18 mouse cellular contexts compared by ENCODE assay signal in the genomic region with DNA sequence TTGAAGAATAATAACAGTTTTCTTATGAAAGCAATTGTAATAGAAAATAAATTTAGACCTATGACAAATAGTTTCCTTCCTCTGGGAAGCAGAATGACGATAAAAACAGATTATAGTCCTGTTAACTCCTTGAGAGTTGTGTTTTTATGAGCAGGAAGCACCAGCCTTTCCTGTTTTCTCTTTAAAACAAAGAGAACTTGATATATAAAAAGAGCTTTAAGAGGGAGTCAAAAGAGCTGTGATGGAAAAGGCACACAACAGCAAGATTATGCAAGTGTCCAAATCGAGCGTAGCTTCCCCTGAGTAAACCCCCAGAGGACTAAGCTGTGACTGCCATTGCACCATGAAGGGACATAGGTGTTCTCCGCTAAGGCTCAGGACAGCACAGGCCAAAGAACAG. TPM values are rescaled to one million over a fixed set of nuclear protein-coding genes. Genes with fewer than 3 reads are reported as not detected.
DNase-seq lines count a peak whose midpoint lies in the region; ATAC-seq and TF ChIP-seq lines count a peak whose summit lies in the region.
"Had no signal": no experiment of that assay in that cellular context is flagged by ENCODE, and none has a peak within 500 bp of the region (broad histone marks: within the 10 kb centered on the region; RNA-seq: fewer than 3 reads in every experiment).

No protein-coding gene starts in this region.

- no peaks in the 10 kb centered on the region for H3K27me3 ChIP-seq in liver, adult 2 months (ENCODE audit: control insufficient read depth, insufficient read depth, low read length)
- no peaks in the 10 kb centered on the region for H3K27me3 ChIP-seq in liver, embryonic 11.5 days (replicated peaks; ENCODE audit: control insufficient read depth, insufficient read depth, low read length)
- H3K27me3 ChIP-seq in heart, postnatal 0 days (ENCODE audit: control insufficient read depth, insufficient read depth, low read length): no peaks in the 10 kb centered on the region
- H3K27me3 ChIP-seq: embryonic facial prominence, embryonic 13.5 days; limb, embryonic 13.5 days had no signal

- no peak for DNase-seq in gastrocnemius, adult 2 months
- DNase-seq in gastrocnemius, adult 8-10 months (ENCODE audit: low spot score in 2 of 2): no peak
- peak; percentile 10 for DNase-seq in liver, adult 2 months (ENCODE audit: extremely low read depth, low read depth, low spot score)
- DNase-seq in liver, embryonic 11.5 days (ENCODE audit: low spot score): no peak
- peak; percentile 56 for DNase-seq in heart, postnatal 0 days (ENCODE audit: low spot score)
- no peak for DNase-seq in Muller cell, postnatal 12 days (ENCODE audit: inconsistent ontology term)
- no peak for DNase-seq in embryo, embryonic 10 days (ENCODE audit: low spot score)
- DNase-seq: adrenal gland, postnatal 10 days; B cell, adult 2 months; cerebellum, adult 11-12 months; midbrain, embryonic 14.5 days; thymus, postnatal 36 days had no signal

- intact Hi-C loops in gastrocnemius, adult 2 months (cut with DNase I): no loop called here

- no peaks in the 10 kb centered on the region for H3K9me3 ChIP-seq in liver, embryonic 11.5 days (ENCODE audit: control insufficient read depth, low read length)
- H3K9me3 ChIP-seq in heart, postnatal 0 days (replicated peaks; ENCODE audit: control insufficient read depth, low read length): no peaks in the 10 kb centered on the region
- H3K9me3 ChIP-seq: embryonic facial prominence, embryonic 13.5 days; limb, embryonic 13.5 days had no signal

- no peaks in the 10 kb centered on the region for H3K4me1 ChIP-seq in liver, adult 2 months (ENCODE audit: control insufficient read depth, insufficient read depth, low read length)
- H3K4me1 ChIP-seq in liver, embryonic 11.5 days (replicated peaks; ENCODE audit: control insufficient read depth, insufficient read depth, low read length): peaks cover 3% of the 10 kb centered on the region; the same call in 1 of the 2 replicates
- peaks cover 25% of the 10 kb centered on the region for H3K4me1 ChIP-seq in bone marrow macrophage, adult 2 months (ENCODE audit: control insufficient read depth, insufficient read depth, low read length)
- H3K4me1 ChIP-seq in heart, postnatal 0 days (ENCODE audit: control insufficient read depth, insufficient read depth): peaks cover 6% of the 10 kb centered on the region; the same call in 1 of the 2 replicates
- H3K4me1 ChIP-seq: embryonic facial prominence, embryonic 13.5 days had no signal

- no peaks in the 10 kb centered on the region for H3K36me3 ChIP-seq in liver, adult 2 months (ENCODE audit: control insufficient read depth, insufficient read depth, low read length)
- H3K36me3 ChIP-seq in liver, embryonic 11.5 days (ENCODE audit: control insufficient read depth, insufficient read depth, low read length): no peaks in the 10 kb centered on the region; the same call in 1 of the 2 replicates
- no peaks in the 10 kb centered on the region for H3K36me3 ChIP-seq in heart, postnatal 0 days (replicated peaks; ENCODE audit: control insufficient read depth, insufficient read depth, low read length)
- H3K36me3 ChIP-seq: embryonic facial prominence, embryonic 13.5 days; limb, embryonic 13.5 days had no signal

- peak overlapping the region; percentile 92 for H3K27ac ChIP-seq in gastrocnemius, adult 2 months
- H3K27ac ChIP-seq in liver, adult 2 months (replicated peaks; ENCODE audit: insufficient read depth, low read depth, low read length): 0 out of 2 replicates have a peak overlapping the region, but pooled peaks have one; percentile 31
- no peak overlapping the region for H3K27ac ChIP-seq in liver, embryonic 11.5 days (ENCODE audit: low read depth, low read length)
- peak overlapping the region; percentile 46 for H3K27ac ChIP-seq in bone marrow macrophage, adult 2 months (ENCODE audit: insufficient read depth, low read depth, low read length)
- peak overlapping the region; percentile 81 for H3K27ac ChIP-seq in heart, postnatal 0 days (ENCODE audit: low read depth)
- H3K27ac ChIP-seq: embryonic facial prominence, embryonic 13.5 days; limb, embryonic 13.5 days had no signal

- no peak for TF ChIP-seq CTCF in gastrocnemius, adult 2 months (IDR thresholded peaks at IDR 0.05)
- TF ChIP-seq CTCF in liver, adult 2 months (IDR thresholded peaks at IDR 0.05; ENCODE audit: low read depth, low read length): no peak
- no peak for TF ChIP-seq CTCF in bone marrow macrophage, adult 2 months (IDR thresholded peaks at IDR 0.05; ENCODE audit: low read depth, low read length)
- no peak for TF ChIP-seq CTCF in heart, postnatal 0 days (IDR thresholded peaks at IDR 0.05; ENCODE audit: low read depth)

- no peak overlapping the region for H3K9ac ChIP-seq in liver, adult 2 months (ENCODE audit: low read depth, low read length)
- no peak overlapping the region for H3K9ac ChIP-seq in liver, embryonic 11.5 days (ENCODE audit: low read depth, low read length)
- no peak overlapping the region for H3K9ac ChIP-seq in heart, postnatal 0 days (replicated peaks; ENCODE audit: low read depth, low read length)
- H3K9ac ChIP-seq: embryonic facial prominence, embryonic 13.5 days; limb, embryonic 13.5 days had no signal

- no peak overlapping the region for H3K4me2 ChIP-seq in liver, embryonic 11.5 days
- no peak overlapping the region for H3K4me2 ChIP-seq in heart, postnatal 0 days (ENCODE audit: low read depth, low read length)
- H3K4me2 ChIP-seq: embryonic facial prominence, embryonic 13.5 days; limb, embryonic 13.5 days had no signal

- no peaks in the 10 kb centered on the region for H3K79me2 ChIP-seq in liver, adult 2 months (ENCODE audit: control insufficient read depth, insufficient read depth, low read length)

- TF ChIP-seq EP300 in heart, postnatal 0 days (IDR thresholded peaks at IDR 0.05; ENCODE audit: low read depth): 0 out of 2 replicates have a peak, but pooled peaks have one; percentile 59

- no peak for ATAC-seq in liver, embryonic 11.5 days (replicated peaks; ENCODE audit: low FRiP score)
- ATAC-seq in heart, postnatal 0 days (ENCODE audit: insufficient read depth, low read depth): peak; percentile 49; the same call in 1 of the 2 replicates
- ATAC-seq: forebrain, embryonic 16.5 days had no signal

- peak overlapping the region; percentile 47 for H3K4me3 ChIP-seq in gastrocnemius, adult 2 months
- no peak overlapping the region for H3K4me3 ChIP-seq in liver, adult 2 months (ENCODE audit: insufficient read depth, low read depth, low read length)
- H3K4me3 ChIP-seq in liver, embryonic 11.5 days (ENCODE audit: low read depth, low read length): no peak overlapping the region
- no peak overlapping the region for H3K4me3 ChIP-seq in bone marrow macrophage, adult 2 months (ENCODE audit: insufficient read depth, low read length)
- H3K4me3 ChIP-seq in heart, postnatal 0 days (ENCODE audit: low read depth, low read length): no peak overlapping the region
- H3K4me3 ChIP-seq: embryonic facial prominence, embryonic 13.5 days; limb, embryonic 13.5 days had no signal

- 68% methylated on average over 4 of the region's 4 CpGs for WGBS in liver, adult 2 months
- 64% methylated on average over 4 of the region's 4 CpGs for WGBS in liver, embryonic 11.5 days
- 54% methylated on average over 4 of the region's 4 CpGs for WGBS in heart, postnatal 0 days

- no peak for TF ChIP-seq POLR2A in liver, adult 2 months (IDR thresholded peaks at IDR 0.05; ENCODE audit: extremely low read depth, insufficient read depth, low read length)
- TF ChIP-seq POLR2A in bone marrow macrophage, adult 2 months (IDR thresholded peaks at IDR 0.05; ENCODE audit: borderline replicate concordance, low read depth, low read length): no peak

RNA-seq across cellular contexts. Expression of a gene that starts 9.9 kb away (rescaled TPM):
- 10 to 100 TPM; 19.4 to 23.0 TPM for total RNA-seq in gastrocnemius, adult 2 months (2021)
- 10 to 100 TPM; 17.7 to 24.5 (median 23.9) TPM for total RNA-seq in gastrocnemius, adult 8-10 months (2022)
- total RNA-seq in liver, adult 2 months (2014; rRNA removed): 0.74 and 1.7 TPM in 2 replicates
- polyA plus RNA-seq in liver, adult 2 months (2012; rRNA removed): 1.9 and 2.1 TPM in 2 replicates
- 43.7 and 45.5 TPM in 2 replicates for polyA plus RNA-seq in liver, embryonic 11.5 days (2014; fragmentation: Nextera tagmentation; extraction: Ambion mirVana)
- 14.5 and 18.1 TPM in 2 replicates for polyA plus RNA-seq in bone marrow macrophage, adult 2 months (2012; ENCODE audit: insufficient read depth, insufficient read length, missing spikeins)
- total RNA-seq in heart, postnatal 0 days (2014; rRNA removed; ENCODE audit: low replicate concordance): 38.1 and 46.2 TPM in 2 replicates
- polyA plus RNA-seq in heart, postnatal 0 days (2015; fragmentation: Nextera tagmentation; extraction: Ambion mirVana): 49.8 and 53.9 TPM in 2 replicates

RNA-seq across cellular contexts. Expression of a gene that starts 39.7 kb away (rescaled TPM):
- not detected for total RNA-seq in gastrocnemius, adult 2 months (2021)
- total RNA-seq in gastrocnemius, adult 8-10 months (2022): not detected
- total RNA-seq in liver, adult 2 months (2014; rRNA removed): 0.47 TPM in 1 of 2 replicates, not detected in the other
- polyA plus RNA-seq in liver, adult 2 months (2012; rRNA removed): 0.27 and 0.29 TPM in 2 replicates
- 0.22 and 0.25 TPM in 2 replicates for polyA plus RNA-seq in liver, embryonic 11.5 days (2014; fragmentation: Nextera tagmentation; extraction: Ambion mirVana)
- polyA plus RNA-seq in bone marrow macrophage, adult 2 months (2012; ENCODE audit: insufficient read depth, insufficient read length, missing spikeins): not detected in 2 replicates
- not detected in 2 replicates for total RNA-seq in heart, postnatal 0 days (2014; rRNA removed; ENCODE audit: low replicate concordance)
- 11.1 TPM in 1 of 2 replicates, not detected in the other for polyA plus RNA-seq in heart, postnatal 0 days (2015; fragmentation: Nextera tagmentation; extraction: Ambion mirVana)
- total RNA-seq: adrenal gland, postnatal 10 days; layer of hippocampus, adult 18-20 months had no signal
- polyA plus RNA-seq: forebrain, embryonic 16.5 days; hindbrain, embryonic 11.5 days; midbrain, embryonic 14.5 days had no signal

Comparison
In these comparisons a context has a peak if more than half of its experiments do, and no peak if none do; other contexts are left out.
1. DNase-seq: peak in liver, adult 2 months (single experiment) and heart, postnatal 0 days (single experiment); none in gastrocnemius, adult 2 months (single experiment), gastrocnemius, adult 8-10 months (0 of 2), liver, embryonic 11.5 days (single experiment), Muller cell, postnatal 12 days (single experiment) and embryo, embryonic 10 days (single experiment).